Comparison of ENCODE assay signal across 25 mouse cellular contexts in the genomic region with DNA sequence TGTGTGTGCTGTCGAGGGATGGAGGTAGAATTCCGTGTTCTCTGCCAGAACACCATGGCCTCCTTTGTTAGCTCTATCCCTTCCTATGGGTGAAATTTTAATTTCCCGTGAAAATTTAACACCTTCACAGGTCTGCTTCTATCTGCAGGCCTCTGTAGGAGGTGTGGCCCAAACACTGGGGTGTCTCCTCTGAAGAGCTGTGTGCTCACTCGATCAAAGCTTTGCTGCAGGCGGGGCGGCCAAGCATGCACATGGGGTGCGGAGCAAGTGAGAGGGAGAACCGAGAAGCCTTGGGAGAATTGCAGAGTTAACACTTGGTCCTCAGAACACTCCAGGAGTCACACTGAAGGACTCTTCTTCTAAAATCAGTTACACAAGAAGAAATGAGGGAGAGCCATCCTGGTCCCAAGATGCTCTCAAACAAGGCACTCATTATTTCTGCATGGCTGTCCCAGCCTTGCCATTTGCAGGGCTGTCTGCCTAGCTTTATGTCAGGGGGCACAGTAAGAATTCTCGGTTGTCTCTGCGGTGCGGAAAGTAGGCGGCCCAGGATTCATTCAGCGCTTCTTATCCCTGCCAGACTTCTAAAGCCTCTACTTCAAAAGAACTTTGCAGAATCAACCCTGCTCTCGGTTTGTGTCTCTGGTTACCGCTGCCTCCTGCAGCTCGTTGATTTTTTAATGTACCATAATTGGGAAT. TPM values are rescaled to one million over a fixed set of nuclear protein-coding genes. Genes with fewer than 3 reads are reported as not detected.
DNase-seq lines count a peak whose midpoint lies in the region; ATAC-seq and TF ChIP-seq lines count a peak whose summit lies in the region.
"Had no signal": no experiment of that assay in that cellular context is flagged by ENCODE, and none has a peak within 500 bp of the region (broad histone marks: within the 10 kb centered on the region; RNA-seq: fewer than 3 reads in every experiment).

No protein-coding gene starts in this region.

- TF ChIP-seq POLR2A in cerebellum, adult 2 months (IDR thresholded peaks at IDR 0.05; ENCODE audit: borderline replicate concordance, insufficient read depth, low read length) = no peak

- no peak overlapping the region for H3K9ac ChIP-seq in forebrain, postnatal 0 days
- no peak overlapping the region for H3K9ac ChIP-seq in midbrain, postnatal 0 days (replicated peaks; ENCODE audit: low read length, poor library complexity, severe bottlenecking)
- H3K9ac ChIP-seq: embryonic facial prominence, embryonic 12.5 days; heart, embryonic 12.5 days; liver, embryonic 15.5 days had no signal

- no peaks in the 10 kb centered on the region for H3K9me3 ChIP-seq in forebrain, embryonic 10.5 days
- H3K9me3 ChIP-seq in forebrain, postnatal 0 days (ENCODE audit: low read length) = no peaks in the 10 kb centered on the region
- no peaks in the 10 kb centered on the region for H3K9me3 ChIP-seq in limb, embryonic 10.5 days (replicated peaks)
- H3K9me3 ChIP-seq in midbrain, postnatal 0 days (ENCODE audit: low read length) = no peaks in the 10 kb centered on the region
- H3K9me3 ChIP-seq: embryonic facial prominence, embryonic 12.5 days; heart, embryonic 12.5 days; liver, embryonic 15.5 days had no signal

- 0 out of 2 replicates have a peak, but pooled peaks cover 3% of the 10 kb centered on the region for H3K27me3 ChIP-seq in forebrain, embryonic 10.5 days (ENCODE audit: poor library complexity, severe bottlenecking)
- H3K27me3 ChIP-seq in forebrain, postnatal 0 days (ENCODE audit: insufficient read depth, low read length) = no peaks in the 10 kb centered on the region
- H3K27me3 ChIP-seq in limb, embryonic 10.5 days (ENCODE audit: low read depth, poor library complexity, severe bottlenecking) = peaks cover 8% of the 10 kb centered on the region; the same call in 1 of the 2 replicates
- no peaks in the 10 kb centered on the region for H3K27me3 ChIP-seq in midbrain, postnatal 0 days (ENCODE audit: insufficient read depth, low read length)
- no peaks in the 10 kb centered on the region for H3K27me3 ChIP-seq in cerebellum, adult 2 months (ENCODE audit: control insufficient read depth, insufficient read depth, low read length)
- H3K27me3 ChIP-seq: embryonic facial prominence, embryonic 12.5 days; heart, embryonic 12.5 days; liver, embryonic 15.5 days had no signal

- peak; percentile 51 for ATAC-seq in forebrain, postnatal 0 days
- ATAC-seq in midbrain, postnatal 0 days (ENCODE audit: low FRiP score) = peak; percentile 41; the same call in 1 of the 2 replicates
- ATAC-seq in granulocyte monocyte progenitor cell, adult 5-6 weeks (replicated peaks; ENCODE audit: poor library complexity, severe bottlenecking) = no peak
- ATAC-seq: CD4-positive, CD25-positive, alpha-beta regulatory T cell, adult 4 months had no signal

- no peak for TF ChIP-seq CTCF in forebrain, postnatal 0 days (IDR thresholded peaks at IDR 0.05; ENCODE audit: low read depth)
- TF ChIP-seq CTCF in midbrain, postnatal 0 days (IDR thresholded peaks at IDR 0.05) = no peak
- TF ChIP-seq CTCF in cerebellum, adult 2 months (IDR thresholded peaks at IDR 0.05; ENCODE audit: borderline replicate concordance, insufficient read depth, low read depth, low read length) = no peak

- no peak overlapping the region for H3K4me2 ChIP-seq in forebrain, postnatal 0 days (ENCODE audit: low read depth)
- no peak overlapping the region for H3K4me2 ChIP-seq in midbrain, postnatal 0 days (ENCODE audit: low read depth, low read length, poor library complexity, severe bottlenecking)
- H3K4me2 ChIP-seq: embryonic facial prominence, embryonic 12.5 days; heart, embryonic 12.5 days; liver, embryonic 15.5 days had no signal

- DNase-seq in forebrain, embryonic 10.5 days (ENCODE audit: extremely low spot score, low spot score) = no peak
- DNase-seq in forebrain, postnatal 0 days = no peak
- DNase-seq in limb, embryonic 10.5 days (ENCODE audit: low spot score) = no peak
- no peak for DNase-seq in midbrain, postnatal 0 days (ENCODE audit: low spot score)
- no peak for DNase-seq in cerebellum, adult 2 months
- no peak for DNase-seq in left cerebral cortex, adult 8-10 months (ENCODE audit: low spot score in 2 of 2)
- DNase-seq in cerebellum, postnatal 4 days (ENCODE audit: low spot score in 2 of 2) = no peak
- DNase-seq: adrenal gland, postnatal 25 days; cerebellum, postnatal 25 days; gastrocnemius, postnatal 25 days; heart, postnatal 36 days; kidney, adult 11 months; layer of hippocampus, postnatal 36 days; lung, postnatal 14 days; thymus, postnatal 36 days had no signal

- peaks cover 49% of the 10 kb centered on the region for H3K36me3 ChIP-seq in forebrain, embryonic 10.5 days (replicated peaks)
- peaks cover 14% of the 10 kb centered on the region; the same call in 1 of the 2 replicates for H3K36me3 ChIP-seq in forebrain, postnatal 0 days (ENCODE audit: insufficient read depth)
- peaks cover 32% of the 10 kb centered on the region for H3K36me3 ChIP-seq in limb, embryonic 10.5 days
- H3K36me3 ChIP-seq in midbrain, postnatal 0 days (ENCODE audit: insufficient read depth, low read length) = peaks cover 1% of the 10 kb centered on the region

- H3K4me3 ChIP-seq in forebrain, embryonic 10.5 days = no peak overlapping the region; the same call in 1 of the 2 replicates
- H3K4me3 ChIP-seq in forebrain, postnatal 0 days (ENCODE audit: low read depth, low read length) = no peak overlapping the region
- H3K4me3 ChIP-seq in limb, embryonic 10.5 days = no peak overlapping the region
- no peak overlapping the region for H3K4me3 ChIP-seq in midbrain, postnatal 0 days (ENCODE audit: low read depth, low read length)
- no peak overlapping the region for H3K4me3 ChIP-seq in cerebellum, adult 2 months (replicated peaks; ENCODE audit: insufficient read depth, low read depth, low read length)
- H3K4me3 ChIP-seq: embryonic facial prominence, embryonic 12.5 days; heart, embryonic 12.5 days; liver, embryonic 15.5 days had no signal

- 16% methylated on average over 16 of the region's 16 CpGs for WGBS in forebrain, embryonic 10.5 days
- WGBS in forebrain, postnatal 0 days = 21% methylated on average over 16 of the region's 16 CpGs
- 15% methylated on average over 16 of the region's 16 CpGs for WGBS in limb, embryonic 10.5 days
- WGBS in midbrain, postnatal 0 days = 15% methylated on average over 16 of the region's 16 CpGs
- 39% methylated on average over 16 of the region's 16 CpGs for WGBS in cerebellum, adult 2 months

- H3K4me1 ChIP-seq in forebrain, embryonic 10.5 days = peaks cover 21% of the 10 kb centered on the region
- no peaks in the 10 kb centered on the region for H3K4me1 ChIP-seq in forebrain, postnatal 0 days (ENCODE audit: insufficient read depth)
- H3K4me1 ChIP-seq in limb, embryonic 10.5 days = peaks cover 39% of the 10 kb centered on the region
- no peaks in the 10 kb centered on the region for H3K4me1 ChIP-seq in midbrain, postnatal 0 days (ENCODE audit: insufficient read depth, low read length)
- no peaks in the 10 kb centered on the region for H3K4me1 ChIP-seq in cerebellum, adult 2 months (ENCODE audit: control insufficient read depth, insufficient read depth, low read length)
- H3K4me1 ChIP-seq: heart, embryonic 12.5 days; liver, embryonic 15.5 days had no signal

- peak overlapping the region; percentile 79 for H3K27ac ChIP-seq in forebrain, embryonic 10.5 days
- H3K27ac ChIP-seq in forebrain, postnatal 0 days (ENCODE audit: low read depth, low read length) = no peak overlapping the region
- H3K27ac ChIP-seq in limb, embryonic 10.5 days = peak overlapping the region; percentile 6; the same call in 1 of the 2 replicates
- H3K27ac ChIP-seq in midbrain, postnatal 0 days (ENCODE audit: low read depth, low read length) = peak overlapping the region; percentile 39; the same call in 1 of the 2 replicates
- H3K27ac ChIP-seq in cerebellum, adult 2 months (ENCODE audit: insufficient read depth, low read length) = no peak overlapping the region
- H3K27ac ChIP-seq: embryonic facial prominence, embryonic 12.5 days; liver, embryonic 15.5 days had no signal

RNA-seq across cellular contexts. Expression of a gene that starts 14.5 kb away (rescaled TPM):
- polyA plus RNA-seq in forebrain, embryonic 10.5 days (2016; fragmentation: Nextera tagmentation; extraction: Ambion mirVana) = not detected in 2 replicates
- total RNA-seq in forebrain, postnatal 0 days (2014; rRNA removed) = 0.38 TPM in 1 of 2 replicates, not detected in the other
- 0.10 and 0.44 TPM in 2 replicates for polyA plus RNA-seq in forebrain, postnatal 0 days (2015; fragmentation: Nextera tagmentation; extraction: Ambion mirVana)
- not detected in 2 replicates for polyA plus RNA-seq in limb, embryonic 10.5 days (2016; fragmentation: Nextera tagmentation; extraction: Ambion mirVana)
- total RNA-seq in midbrain, postnatal 0 days (2014; rRNA removed) = 0.09 and 0.11 TPM in 2 replicates
- polyA plus RNA-seq in midbrain, postnatal 0 days (2015; fragmentation: Nextera tagmentation; extraction: Ambion mirVana) = 0.16 and 0.25 TPM in 2 replicates
- 0.08 and 0.14 TPM in 2 replicates for polyA plus RNA-seq in cerebellum, adult 2 months (2012; rRNA removed)
- total RNA-seq in left cerebral cortex, adult 8-10 months (2022) = under 1 TPM in 3 of 4 experiments, not detected in 1; 0.21 to 0.53 (median 0.35) TPM
- total RNA-seq in granulocyte monocyte progenitor cell, adult 5-6 weeks (2014; fragmentation: Nextera tagmentation) = not detected in 2 replicates
- not detected in 2 replicates for total RNA-seq in granulocyte monocyte progenitor cell, adult 5-6 weeks (2017)
- total RNA-seq: adrenal gland, postnatal 25 days; gastrocnemius, postnatal 25 days; heart, postnatal 36 days; MEL had no signal
- polyA plus RNA-seq: CD4-positive, CD25-positive, alpha-beta regulatory T cell, adult 4 months; embryonic facial prominence, embryonic 12.5 days; heart, embryonic 12.5 days; limb, embryonic 11.5 days; liver, embryonic 15.5 days; neural tube, embryonic 11.5 days; small intestine, adult 2 months; stomach, embryonic 16.5 days had no signal

RNA-seq across cellular contexts. Expression of a gene that starts 20.8 kb away (rescaled TPM):
- 0.16 TPM in 1 of 2 replicates, not detected in the other for polyA plus RNA-seq in forebrain, embryonic 10.5 days (2016; fragmentation: Nextera tagmentation; extraction: Ambion mirVana)
- 1.3 and 1.4 TPM in 2 replicates for total RNA-seq in forebrain, postnatal 0 days (2014; rRNA removed)
- 0.54 and 0.62 TPM in 2 replicates for polyA plus RNA-seq in forebrain, postnatal 0 days (2015; fragmentation: Nextera tagmentation; extraction: Ambion mirVana)
- 0.11 TPM in 1 of 2 replicates, not detected in the other for polyA plus RNA-seq in limb, embryonic 10.5 days (2016; fragmentation: Nextera tagmentation; extraction: Ambion mirVana)
- total RNA-seq in midbrain, postnatal 0 days (2014; rRNA removed) = 0.33 and 0.66 TPM in 2 replicates
- 0.94 and 1.2 TPM in 2 replicates for polyA plus RNA-seq in midbrain, postnatal 0 days (2015; fragmentation: Nextera tagmentation; extraction: Ambion mirVana)
- 0.08 and 0.23 TPM in 2 replicates for polyA plus RNA-seq in cerebellum, adult 2 months (2012; rRNA removed)
- total RNA-seq in left cerebral cortex, adult 8-10 months (2022) = under 1 TPM; 0.38 to 0.56 (median 0.54) TPM
- total RNA-seq in granulocyte monocyte progenitor cell, adult 5-6 weeks (2014; fragmentation: Nextera tagmentation) = not detected in 2 replicates
- not detected in 2 replicates for total RNA-seq in granulocyte monocyte progenitor cell, adult 5-6 weeks (2017)
- total RNA-seq: adrenal gland, postnatal 25 days; gastrocnemius, postnatal 25 days; heart, postnatal 36 days; layer of hippocampus, postnatal 36 days; MEL had no signal
- polyA plus RNA-seq: CD4-positive, CD25-positive, alpha-beta regulatory T cell, adult 4 months; embryonic facial prominence, embryonic 12.5 days; heart, embryonic 12.5 days; liver, embryonic 15.5 days; neural tube, embryonic 11.5 days; small intestine, adult 2 months; stomach, embryonic 16.5 days had no signal

RNA-seq across cellular contexts. Expression of a gene that starts 30.7 kb away (rescaled TPM):
- 26.5 and 26.8 TPM in 2 replicates for polyA plus RNA-seq in forebrain, embryonic 10.5 days (2016; fragmentation: Nextera tagmentation; extraction: Ambion mirVana)
- 18.9 and 19.8 TPM in 2 replicates for total RNA-seq in forebrain, postnatal 0 days (2014; rRNA removed)
- 22.8 and 24.3 TPM in 2 replicates for polyA plus RNA-seq in forebrain, postnatal 0 days (2015; fragmentation: Nextera tagmentation; extraction: Ambion mirVana)
- polyA plus RNA-seq in limb, embryonic 10.5 days (2016; fragmentation: Nextera tagmentation; extraction: Ambion mirVana) = 23.1 and 29.6 TPM in 2 replicates
- 18.5 and 27.8 TPM in 2 replicates for total RNA-seq in midbrain, postnatal 0 days (2014; rRNA removed)
- polyA plus RNA-seq in midbrain, postnatal 0 days (2015; fragmentation: Nextera tagmentation; extraction: Ambion mirVana) = 22.8 and 23.2 TPM in 2 replicates
- polyA plus RNA-seq in cerebellum, adult 2 months (2012; rRNA removed) = 58.3 and 60.0 TPM in 2 replicates
- total RNA-seq in left cerebral cortex, adult 8-10 months (2022) = 10 to 100 TPM; 34.9 to 45.5 (median 39.6) TPM
- 30.0 and 48.8 TPM in 2 replicates for total RNA-seq in granulocyte monocyte progenitor cell, adult 5-6 weeks (2014; fragmentation: Nextera tagmentation)
- 30.2 and 39.0 TPM in 2 replicates for total RNA-seq in granulocyte monocyte progenitor cell, adult 5-6 weeks (2017)

RNA-seq across cellular contexts. Expression of a gene that starts 41.8 kb away (rescaled TPM):
- 2.7 and 3.9 TPM in 2 replicates for polyA plus RNA-seq in forebrain, embryonic 10.5 days (2016; fragmentation: Nextera tagmentation; extraction: Ambion mirVana)
- 3.0 and 9.0 TPM in 2 replicates for total RNA-seq in forebrain, postnatal 0 days (2014; rRNA removed)
- polyA plus RNA-seq in forebrain, postnatal 0 days (2015; fragmentation: Nextera tagmentation; extraction: Ambion mirVana) = 1.6 and 3.0 TPM in 2 replicates
- 4.4 and 6.5 TPM in 2 replicates for polyA plus RNA-seq in limb, embryonic 10.5 days (2016; fragmentation: Nextera tagmentation; extraction: Ambion mirVana)
- total RNA-seq in midbrain, postnatal 0 days (2014; rRNA removed) = 3.7 and 12.1 TPM in 2 replicates
- polyA plus RNA-seq in midbrain, postnatal 0 days (2015; fragmentation: Nextera tagmentation; extraction: Ambion mirVana) = 2.8 and 3.1 TPM in 2 replicates
- 9.4 and 11.1 TPM in 2 replicates for polyA plus RNA-seq in cerebellum, adult 2 months (2012; rRNA removed)
- total RNA-seq in left cerebral cortex, adult 8-10 months (2022) = 1 to 10 TPM; 5.0 to 7.3 (median 6.1) TPM
- total RNA-seq in granulocyte monocyte progenitor cell, adult 5-6 weeks (2014; fragmentation: Nextera tagmentation) = 6.0 and 6.3 TPM in 2 replicates
- 2.6 and 6.2 TPM in 2 replicates for total RNA-seq in granulocyte monocyte progenitor cell, adult 5-6 weeks (2017)

Comparison
In these comparisons a context has a peak if more than half of its experiments do, and no peak if none do; other contexts are left out.
1. H3K27ac ChIP-seq: peak in forebrain, embryonic 10.5 days (single experiment), limb, embryonic 10.5 days (single experiment) and midbrain, postnatal 0 days (single experiment); none in forebrain, postnatal 0 days (single experiment) and cerebellum, adult 2 months (single experiment).